Mouse (Mus musculus): ENCODE measurements at regions not wholly inside any gene's neighbourhood (a gene's known extent, or its start where the extent isn't known, plus 50 kb on each side); places are given as distances from the start of the nearest gene placed in this dataset.

GRCm38 (mm10) chr16:73835715-73836440 lies 575.7 kb downstream of the Robo2 start:
- Histone ChIP-seq H3K27ac (replicated peaks; ENCODE audit: insufficient read depth, low read depth, low read length) (no peak overlapping the region), H3K9ac (ENCODE audit: low read depth, low read length) (no peak overlapping the region), H3K27me3 (ENCODE audit: control insufficient read depth, insufficient read depth, low read length) (no peaks in the 10 kb centered on the region), H3K4me1 (ENCODE audit: control insufficient read depth, insufficient read depth, low read length) (no peaks in the 10 kb centered on the region), H3K79me2 (ENCODE audit: control insufficient read depth, insufficient read depth, low read length) (no peaks in the 10 kb centered on the region), H3K36me3 (ENCODE audit: control insufficient read depth, insufficient read depth, low read length) (no peaks in the 10 kb centered on the region), H3K4me3 (ENCODE audit: insufficient read depth, low read depth, low read length) (no peak overlapping the region)
- TF ChIP-seq POLR2A (IDR thresholded peaks at IDR 0.05; ENCODE audit: extremely low read depth, insufficient read depth, low read length), result no peak
- TF ChIP-seq CTCF (IDR thresholded peaks at IDR 0.05; ENCODE audit: low read depth, low read length), result no peak
- 55% methylated on average over 19 of the region's 19 CpGs for WGBS
- no peak for DNase-seq (ENCODE audit: extremely low read depth, low read depth, low spot score)

GRCm38 (mm10) chr16:73821387-73822338 lies 590.0 kb downstream of the Robo2 start:
- H3K9ac ChIP-seq (ENCODE audit: low read depth, low read length), result no peak overlapping the region
- no peaks in the 10 kb centered on the region for H3K4me1 ChIP-seq (ENCODE audit: control insufficient read depth, insufficient read depth, low read length)
- H3K36me3 ChIP-seq (ENCODE audit: control insufficient read depth, insufficient read depth, low read length), result no peaks in the 10 kb centered on the region
- no peaks in the 10 kb centered on the region for H3K79me2 ChIP-seq (ENCODE audit: control insufficient read depth, insufficient read depth, low read length)
- no peak for DNase-seq (ENCODE audit: extremely low read depth, low read depth, low spot score)
- no peak for TF ChIP-seq POLR2A (IDR thresholded peaks at IDR 0.05; ENCODE audit: extremely low read depth, insufficient read depth, low read length)
- TF ChIP-seq CTCF (IDR thresholded peaks at IDR 0.05; ENCODE audit: low read depth, low read length), result no peak
- H3K27ac ChIP-seq (replicated peaks; ENCODE audit: insufficient read depth, low read depth, low read length), result no peak overlapping the region
- no peaks in the 10 kb centered on the region for H3K27me3 ChIP-seq (ENCODE audit: control insufficient read depth, insufficient read depth, low read length)
- H3K4me3 ChIP-seq (ENCODE audit: insufficient read depth, low read depth, low read length), result no peak overlapping the region
- 32% methylated on average over 10 of the region's 10 CpGs for WGBS

GRCm38 (mm10) chr16:73804572-73804971 lies 607.1 kb downstream of the Robo2 start:
- H3K79me2 ChIP-seq (ENCODE audit: control insufficient read depth, insufficient read depth, low read length), result no peaks in the 10 kb centered on the region
- no peaks in the 10 kb centered on the region for H3K27me3 ChIP-seq (ENCODE audit: control insufficient read depth, insufficient read depth, low read length)
- H3K4me1 ChIP-seq (ENCODE audit: control insufficient read depth, insufficient read depth, low read length), result no peaks in the 10 kb centered on the region
- H3K9ac ChIP-seq (ENCODE audit: low read depth, low read length), result no peak overlapping the region
- WGBS, result 90% methylated on average over 3 of the region's 3 CpGs
- H3K36me3 ChIP-seq (ENCODE audit: control insufficient read depth, insufficient read depth, low read length), result no peaks in the 10 kb centered on the region
- H3K27ac ChIP-seq (replicated peaks; ENCODE audit: insufficient read depth, low read depth, low read length), result no peak overlapping the region
- DNase-seq (ENCODE audit: extremely low read depth, low read depth, low spot score), result no peak
- TF ChIP-seq CTCF (IDR thresholded peaks at IDR 0.05; ENCODE audit: low read depth, low read length) (no peak), POLR2A (IDR thresholded peaks at IDR 0.05; ENCODE audit: extremely low read depth, insufficient read depth, low read length) (no peak)
- no peak overlapping the region for H3K4me3 ChIP-seq (ENCODE audit: insufficient read depth, low read depth, low read length)

- TF ChIP-seq POLR2A (IDR thresholded peaks at IDR 0.05; ENCODE audit: extremely low read depth, insufficient read depth, low read length) (no peak), CTCF (IDR thresholded peaks at IDR 0.05; ENCODE audit: low read depth, low read length) (no peak)
- Histone ChIP-seq H3K4me1 (ENCODE audit: control insufficient read depth, insufficient read depth, low read length) (no peaks in the 10 kb centered on the region), H3K4me3 (ENCODE audit: insufficient read depth, low read depth, low read length) (no peak overlapping the region), H3K9ac (ENCODE audit: low read depth, low read length) (no peak overlapping the region), H3K27ac (replicated peaks; ENCODE audit: insufficient read depth, low read depth, low read length) (no peak overlapping the region), H3K79me2 (ENCODE audit: control insufficient read depth, insufficient read depth, low read length) (no peaks in the 10 kb centered on the region), H3K27me3 (ENCODE audit: control insufficient read depth, insufficient read depth, low read length) (no peaks in the 10 kb centered on the region), H3K36me3 (ENCODE audit: control insufficient read depth, insufficient read depth, low read length) (no peaks in the 10 kb centered on the region)
- no peak for DNase-seq (ENCODE audit: extremely low read depth, low read depth, low spot score)
- WGBS, result 73% methylated on average over 6 of the region's 6 CpGs
These were observed 615.0 kb downstream of the Robo2 start for GRCm38 (mm10) chr16:73796528-73797171.

GRCm38 (mm10) chr16:73785074-73785438 lies 626.6 kb downstream of the Robo2 start:
- Histone ChIP-seq H3K4me3 (ENCODE audit: insufficient read depth, low read depth, low read length) (no peak overlapping the region), H3K4me1 (ENCODE audit: control insufficient read depth, insufficient read depth, low read length) (no peaks in the 10 kb centered on the region), H3K9ac (ENCODE audit: low read depth, low read length) (no peak overlapping the region), H3K36me3 (ENCODE audit: control insufficient read depth, insufficient read depth, low read length) (no peaks in the 10 kb centered on the region), H3K27me3 (ENCODE audit: control insufficient read depth, insufficient read depth, low read length) (no peaks in the 10 kb centered on the region), H3K27ac (replicated peaks; ENCODE audit: insufficient read depth, low read depth, low read length) (no peak overlapping the region), H3K79me2 (ENCODE audit: control insufficient read depth, insufficient read depth, low read length) (no peaks in the 10 kb centered on the region)
- 84% methylated on average over 2 of the region's 2 CpGs for WGBS
- no peak for TF ChIP-seq POLR2A (IDR thresholded peaks at IDR 0.05; ENCODE audit: extremely low read depth, insufficient read depth, low read length)
- no peak for TF ChIP-seq CTCF (IDR thresholded peaks at IDR 0.05; ENCODE audit: low read depth, low read length)
- DNase-seq (ENCODE audit: extremely low read depth, low read depth, low spot score), result no peak

All from liver, adult 2 months (tissue).